Mouse (Mus musculus) stomach, embryonic 16.5 days (tissue): Measurements from ENCODE around the gene 1110032F04Rik. TPM values are rescaled to one million over a fixed set of nuclear protein-coding genes. Genes with fewer than 3 reads are reported as not detected.
"Not testable (repeated sequence)": the region's sequence is repeated elsewhere in the genome, so short reads cannot be mapped to it uniquely, and the experiment has no call there.

Experiments
- ATAC-seq: fragments of 200-750 bp; cut with Nextera tagmentation; 2 replicates; pipeline ENCODE4 v1.8.0; 2017; ENCODE audit warnings: moderate number of reproducible peaks, moderate TSS enrichment; ENCODE audit not compliant: insufficient read depth, low FRiP score
- H3K27ac ChIP-seq: fragments of 300-500 bp; sonication (generic); 2 replicates; pipeline ENCODE4 v1.5.1; 2014; ENCODE audit warnings: low read length
- H3K27me3 ChIP-seq: fragments of 300-500 bp; sonication (generic); 2 replicates; pipeline ENCODE4 v1.6.1; 2014; ENCODE audit warnings: low read length, control low read depth, mixed read lengths; ENCODE audit not compliant: control insufficient read depth, insufficient read depth
- H3K36me3 ChIP-seq: fragments of 300-500 bp; sonication (generic); 2 replicates; pipeline ENCODE4 v1.6.1; 2014; ENCODE audit warnings: low read length; ENCODE audit not compliant: control insufficient read depth, insufficient read depth
- H3K4me1 ChIP-seq: fragments of 300-500 bp; sonication (generic); 2 replicates; pipeline ENCODE4 v1.6.1; 2014; ENCODE audit warnings: low read length, control low read depth, mixed read lengths; ENCODE audit not compliant: control insufficient read depth, insufficient read depth
- H3K4me2 ChIP-seq: fragments of 300-500 bp; sonication (generic); 2 replicates; pipeline ENCODE4 v1.6.1; 2014; ENCODE audit warnings: low read depth, low read length, mixed read lengths
- H3K4me3 ChIP-seq: fragments of 300-500 bp; sonication (generic); replicated peaks from 2 replicates; pipeline ENCODE4 v1.5.1; 2014; ENCODE audit warnings: mild to moderate bottlenecking, low read length
- H3K9ac ChIP-seq: fragments of 300-500 bp; sonication (generic); 2 replicates; pipeline ENCODE4 v1.6.1; 2014; ENCODE audit warnings: low read length
- H3K9me3 ChIP-seq: fragments of 300-500 bp; sonication (generic); replicated peaks from 2 replicates; pipeline ENCODE4 v1.6.1; 2016; ENCODE audit warnings: low read length, control low read depth; ENCODE audit not compliant: control insufficient read depth
- WGBS: fragments of 180-500 bp; shearing (Covaris S2); extraction: QIAGEN DNeasy Blood & Tissue Kit; methylation state at CpG from one replicate; pipeline ENCODE4 v1.1.7; 2014; 5-methylcytosine and 5-hydroxymethylcytosine counted together
- polyA plus RNA-seq: library from polyadenylated mRNA; unstranded; fragments of >200 nt; fragmentation: Nextera tagmentation; extraction: Ambion mirVana; gene quantifications from 2 replicates; pipeline ENCODE4 v1.2.1, GENCODE M21; 2015

Gene 1110032F04Rik
- polyA plus RNA-seq, 1 experiment from 2014 or later: 0.34 TPM

- H3K27me3 ChIP-seq: no peaks in the 10 kb centered on the region
- no peak overlapping the region for H3K27ac ChIP-seq
- H3K4me1 ChIP-seq: no peaks in the 10 kb centered on the region
- no peak for ATAC-seq
- H3K36me3 ChIP-seq: no peaks in the 10 kb centered on the region
- no peak overlapping the region for H3K4me2 ChIP-seq
- 89% methylated on average over 5 of the region's 5 CpGs for WGBS
- no peak overlapping the region for H3K4me3 ChIP-seq
- no peaks in the 10 kb centered on the region for H3K9me3 ChIP-seq
- no peak overlapping the region for H3K9ac ChIP-seq
Measured at GRCm38 (mm10) chr3:68897154-68897553, 27.8 kb downstream of the 1110032F04Rik start.

- not testable (repeated sequence) for H3K27me3 ChIP-seq, H3K9me3 ChIP-seq, H3K4me2 ChIP-seq, ATAC-seq, H3K27ac ChIP-seq, H3K4me1 ChIP-seq, H3K9ac ChIP-seq, H3K36me3 ChIP-seq, H3K4me3 ChIP-seq
- WGBS: 88% methylated on average over 19 of the region's 20 CpGs
Measured at GRCm38 (mm10) chr3:68902636-68903035, 33.2 kb downstream of the 1110032F04Rik start.

GRCm38 (mm10) chr3:68904902-68905778, 35.8 kb downstream of the 1110032F04Rik start:
- Histone ChIP-seq H3K4me3 (no peak overlapping the region), H3K4me1 (no peaks in the 10 kb centered on the region), H3K27me3 (no peaks in the 10 kb centered on the region), H3K36me3 (no peaks in the 10 kb centered on the region), H3K9ac (no peak overlapping the region), H3K9me3 (no peaks in the 10 kb centered on the region), H3K4me2 (no peak overlapping the region), H3K27ac (no peak overlapping the region)
- no peak for ATAC-seq
- 43% methylated on average over 2 of the region's 2 CpGs for whole genome bisulfite sequencing

- H3K9ac ChIP-seq: no peak overlapping the region
- no peaks in the 10 kb centered on the region for H3K27me3 ChIP-seq
- H3K4me3 ChIP-seq: no peak overlapping the region
- H3K9me3 ChIP-seq: no peaks in the 10 kb centered on the region
- no peaks in the 10 kb centered on the region for H3K4me1 ChIP-seq
- H3K4me2 ChIP-seq: no peak overlapping the region
- WGBS: 89% methylated on average over 4 of the region's 4 CpGs
- no peak overlapping the region for H3K27ac ChIP-seq
- no peaks in the 10 kb centered on the region for H3K36me3 ChIP-seq
- ATAC-seq: no peak
Measured at GRCm38 (mm10) chr3:68907509-68907908, 38.1 kb downstream of the 1110032F04Rik start.

Other genes starting within 250 kb of the 1110032F04Rik start
- 0.27 TPM in 1 of 2 replicates, not detected in the other for gene Il12a, start 178.9 kb upstream of the 1110032F04Rik start, polyA plus RNA-seq
- 12.7 and 13.7 TPM in 2 replicates for gene Ift80, start 135.0 kb downstream of the 1110032F04Rik start, polyA plus RNA-seq
- gene Smc4, start 135.2 kb downstream of the 1110032F04Rik start, polyA plus RNA-seq: 122 and 143 TPM in 2 replicates
- 73.2 and 77.4 TPM in 2 replicates for gene Trim59, start 175.2 kb downstream of the 1110032F04Rik start, polyA plus RNA-seq